Comparison of ENCODE assay signal across 9 mouse cellular contexts in the genomic region with DNA sequence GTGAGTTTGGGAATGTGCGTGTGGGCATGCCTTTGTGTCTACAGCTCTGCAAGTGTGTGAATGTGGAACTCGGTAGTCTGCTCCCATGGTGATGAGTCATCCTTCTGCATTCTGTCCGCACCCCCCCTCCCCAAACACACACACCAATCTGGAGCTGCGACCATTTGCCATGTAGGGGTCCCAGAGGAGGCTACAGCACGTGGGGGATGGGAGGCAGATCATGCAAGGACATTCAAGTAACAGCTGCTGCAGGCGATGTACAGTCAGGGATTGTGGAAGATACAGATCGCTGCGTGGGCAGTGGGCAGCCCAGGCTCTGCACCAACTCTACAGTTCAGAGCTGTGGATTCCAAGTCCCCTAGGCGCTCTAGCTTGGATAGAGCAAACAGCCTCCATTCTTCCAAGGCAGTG. TPM values are rescaled to one million over a fixed set of nuclear protein-coding genes. Genes with fewer than 3 reads are reported as not detected.
A peak's percentile ranks its signal among the peaks of the same experiment; 100 is the strongest.
DNase-seq lines count a peak whose midpoint lies in the region; TF ChIP-seq lines count a peak whose summit lies in the region.
"Had no signal": no experiment of that assay in that cellular context is flagged by ENCODE, and none has a peak within 500 bp of the region (broad histone marks: within the 10 kb centered on the region; RNA-seq: fewer than 3 reads in every experiment).

No protein-coding gene starts in this region.

- DNase-seq in cerebellum, postnatal 10 days = peak; percentile 82 to 83
- no peak for DNase-seq in cerebellum, adult 8-10 months
- DNase-seq in layer of hippocampus, adult 11-12 months (ENCODE audit: low spot score) = peak; percentile 46
- peak; percentile 74 for DNase-seq in left cerebral cortex, postnatal 36 days (ENCODE audit: low spot score in 2 of 2)
- DNase-seq in right cerebral cortex, adult 18-20 months = peak; percentile 62
- no peak for DNase-seq in spleen, postnatal 10 days (ENCODE audit: low spot score in 2 of 2)
- DNase-seq in heart, adult 18-20 months = no peak
- DNase-seq in lung, adult 2 months = no peak

- no peak for TF ChIP-seq POLR2A in lung, adult 2 months (IDR thresholded peaks at IDR 0.05; ENCODE audit: borderline replicate concordance, extremely low read depth, low read depth, low read length)

- WGBS in lung, adult 2 months = 58% methylated on average over 9 of the region's 9 CpGs

- intact Hi-C loops in left cerebral cortex, postnatal 36 days (cut with DNase I) = no loop called here

- no peak for TF ChIP-seq CTCF in lung, adult 2 months (IDR thresholded peaks at IDR 0.05; ENCODE audit: insufficient read depth, low read length)

- no peak overlapping the region for H3K4me3 ChIP-seq in lung, adult 2 months (replicated peaks; ENCODE audit: extremely low read depth, low read depth, low read length)

- H3K4me1 ChIP-seq in lung, adult 2 months (ENCODE audit: control insufficient read depth, insufficient read depth, low read length) = peaks cover 6% of the 10 kb centered on the region; the same call in 1 of the 2 replicates

RNA-seq across cellular contexts. Expression of a gene that starts 1.8 kb away (rescaled TPM):
- total RNA-seq in left cerebral cortex, postnatal 36 days (2021) = 1 to 10 TPM; 2.0 to 2.4 TPM
- not detected for total RNA-seq in heart, adult 18-20 months (2021)
- 0.19 and 0.66 TPM in 2 replicates for polyA plus RNA-seq in lung, adult 2 months (2012; rRNA removed)
- polyA plus RNA-seq: heart, embryonic 16.5 days had no signal

RNA-seq across cellular contexts. Expression of a gene that starts 33.9 kb away (rescaled TPM):
- 10 to 100 TPM in 1 of 2 experiments, 1 to 10 TPM in 1; 8.0 to 13.4 TPM for total RNA-seq in left cerebral cortex, postnatal 36 days (2021)
- total RNA-seq in heart, adult 18-20 months (2021) = 10 to 100 TPM; 55.7 to 66.1 TPM
- 134 and 222 TPM in 2 replicates for polyA plus RNA-seq in lung, adult 2 months (2012; rRNA removed)

RNA-seq across cellular contexts. Expression of a gene that starts 38.6 kb away (rescaled TPM):
- total RNA-seq in left cerebral cortex, postnatal 36 days (2021) = 10 to 100 TPM; 66.4 to 74.5 TPM
- total RNA-seq in heart, adult 18-20 months (2021) = 10 to 100 TPM; 31.3 to 40.1 TPM
- polyA plus RNA-seq in lung, adult 2 months (2012; rRNA removed) = 106 and 118 TPM in 2 replicates

Comparison
In these comparisons a context has a peak if more than half of its experiments do, and no peak if none do; other contexts are left out.
1. DNase-seq: peak in cerebellum, postnatal 10 days (2 of 2), layer of hippocampus, adult 11-12 months (single experiment), left cerebral cortex, postnatal 36 days (2 of 2) and right cerebral cortex, adult 18-20 months (single experiment); none in cerebellum, adult 8-10 months (single experiment), spleen, postnatal 10 days (0 of 2), heart, adult 18-20 months (0 of 2) and lung, adult 2 months (single experiment).